Mouse (Mus musculus) embryonic fibroblast, embryonic 13.5 days (primary cell): ENCODE measurements around the gene Tmem233. TPM values are rescaled to one million over a fixed set of nuclear protein-coding genes. Genes with fewer than 3 reads are reported as not detected.

Experiments used
- H3K27ac ChIP-seq: 2 replicates; pipeline ENCODE4 v1.5.1; 2012; ENCODE audit warnings: low read length, control low read depth, inconsistent platforms; ENCODE audit not compliant: insufficient read depth
- H3K4me1 ChIP-seq: 2 replicates; pipeline ENCODE4 v1.6.1; 2011; ENCODE audit warnings: low read length; ENCODE audit not compliant: control insufficient read depth, insufficient read depth
- H3K4me3 ChIP-seq: 2 replicates; pipeline ENCODE4 v1.5.1; 2011; ENCODE audit warnings: mild to moderate bottlenecking, control low read depth, low read length; ENCODE audit not compliant: insufficient read depth
- CTCF ChIP-seq: IDR thresholded peaks from 2 replicates; pipeline ENCODE4 v1.5.1; 2011; ENCODE audit warnings: mild to moderate bottlenecking, control low read depth, low read length, moderate library complexity, borderline replicate concordance; ENCODE audit not compliant: insufficient read depth
- POLR2A ChIP-seq: IDR thresholded peaks from 2 replicates; pipeline ENCODE4 v1.6.1; 2011; ENCODE audit warnings: low read depth, mild to moderate bottlenecking, control low read depth, low read length, moderate library complexity
- polyA plus RNA-seq: library from polyadenylated mRNA; stranded (reverse); fragments of >200 nt; gene quantifications from 2 replicates; pipeline ENCODE4 v1.2.4, GENCODE M21; 2011; ENCODE audit warnings: low read depth; ENCODE audit not compliant: missing spikeins, insufficient read length

Tmem233 gene
- polyA plus RNA-seq, 1 experiment: not detected

DNA sequence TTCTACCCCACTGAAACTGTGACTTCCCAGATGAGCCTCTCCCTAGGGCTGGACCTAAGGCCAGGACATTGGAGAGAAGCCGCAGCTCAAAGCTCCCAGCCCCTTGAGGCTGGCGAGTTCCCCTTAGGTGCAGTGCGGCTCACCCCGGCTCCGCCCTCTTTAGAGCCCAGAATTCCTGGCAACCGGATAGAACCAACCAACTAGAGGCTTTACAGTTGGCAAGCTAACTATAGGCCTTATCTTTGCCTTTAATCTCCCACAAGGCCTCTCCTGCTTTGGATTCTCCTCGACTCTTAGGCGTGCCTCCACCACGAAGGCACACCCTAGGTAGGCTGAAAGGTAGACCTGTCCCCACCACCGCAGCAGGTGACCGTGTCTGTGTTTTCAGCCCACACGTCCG, 75.3 kb downstream of the Tmem233 start:
- TF ChIP-seq POLR2A (no peak), CTCF (no peak)
- no peak overlapping the region for H3K4me3 ChIP-seq
- H3K27ac ChIP-seq: no peak overlapping the region
- peaks cover 6% of the 10 kb centered on the region; the same call in 1 of the 2 replicates for H3K4me1 ChIP-seq

DNA sequence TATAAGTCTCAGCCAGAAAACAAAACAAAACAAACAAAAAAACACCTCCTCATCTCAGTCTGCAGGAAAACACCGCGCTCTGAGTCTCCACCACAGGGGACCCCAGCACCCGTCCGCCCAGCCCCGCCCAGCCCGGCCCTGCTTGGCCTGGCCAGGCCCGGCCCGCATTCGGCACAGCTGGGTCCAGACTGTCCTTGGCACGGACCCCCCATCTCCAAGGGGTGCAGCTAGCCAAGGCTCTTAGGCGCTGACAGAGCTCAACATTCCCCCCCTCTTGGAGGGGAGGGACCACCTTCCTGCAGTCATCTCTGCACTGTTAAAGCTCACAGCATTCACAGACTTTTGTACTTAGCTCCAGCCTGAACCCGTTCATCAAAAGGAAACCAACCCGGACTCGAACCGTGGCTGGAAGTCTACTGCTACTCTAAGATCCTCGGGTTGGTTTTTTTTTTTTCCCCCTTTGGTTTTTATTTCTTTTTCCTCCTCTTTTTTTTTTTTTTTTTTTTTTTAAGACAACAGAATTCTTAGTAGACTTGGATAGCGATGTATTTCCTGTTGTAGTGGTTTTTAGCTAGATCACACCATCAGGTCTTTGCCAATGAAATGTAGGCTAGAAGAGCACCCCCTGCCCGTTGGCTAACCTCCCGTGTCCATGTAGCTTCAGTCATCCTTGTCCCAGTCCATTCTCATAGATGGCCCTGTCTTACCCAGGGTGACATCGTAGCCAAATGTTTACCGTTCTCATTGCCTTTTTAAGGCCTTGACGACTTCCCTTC, 76.5 kb downstream of the Tmem233 start:
- peaks cover 6% of the 10 kb centered on the region; the same call in 1 of the 2 replicates for H3K4me1 ChIP-seq
- H3K4me3 ChIP-seq: no peak overlapping the region
- no peak overlapping the region for H3K27ac ChIP-seq
- TF ChIP-seq POLR2A (no peak), CTCF (no peak)

DNA sequence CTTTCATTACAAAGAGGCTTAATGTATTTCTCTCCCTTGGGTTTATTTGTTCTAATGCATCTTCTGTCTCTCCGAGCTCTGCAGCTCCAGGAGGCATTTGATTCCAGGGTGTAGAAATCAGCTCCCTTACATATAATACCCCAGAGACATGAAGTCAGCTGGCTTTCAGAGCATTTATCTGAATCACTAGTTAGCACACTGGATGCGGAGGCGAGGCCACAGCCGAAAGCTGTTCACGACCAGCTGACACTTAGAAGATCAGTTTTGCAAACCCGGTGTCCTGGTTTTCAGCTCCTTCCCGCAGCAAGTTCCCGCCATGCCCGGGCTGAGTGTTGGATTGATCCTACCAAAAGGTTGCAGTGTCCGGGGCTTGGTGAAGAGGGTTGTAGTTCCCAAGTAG, 78.8 kb downstream of the Tmem233 start:
- TF ChIP-seq CTCF (no peak), POLR2A (no peak)
- Histone ChIP-seq H3K27ac (no peak overlapping the region), H3K4me1 (peaks cover 2% of the 10 kb centered on the region; the same call in 1 of the 2 replicates), H3K4me3 (no peak overlapping the region)

DNA sequence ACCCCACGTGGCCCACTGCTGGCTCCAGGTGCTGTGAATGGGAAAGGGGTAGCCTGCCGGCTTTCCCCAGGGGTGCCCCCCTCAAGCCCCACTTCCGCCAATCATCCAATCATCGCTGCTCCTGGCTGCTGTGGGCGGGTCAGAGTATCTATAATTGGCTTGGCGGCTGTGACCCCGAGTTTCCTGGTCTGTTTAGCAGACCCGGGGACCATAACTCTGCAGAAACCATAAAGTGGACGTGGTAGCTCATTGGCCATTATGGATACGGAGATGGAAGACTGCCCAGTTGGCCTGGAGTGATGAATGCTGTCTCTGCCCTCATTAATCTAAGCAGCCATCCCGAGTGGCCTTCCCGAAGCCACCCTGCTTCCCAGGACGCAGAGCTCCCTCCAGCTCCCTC, 79.2 kb downstream of the Tmem233 start:
- no peaks in the 10 kb centered on the region for H3K4me1 ChIP-seq
- no peak overlapping the region for H3K27ac ChIP-seq
- no peak overlapping the region for H3K4me3 ChIP-seq
- no peak for TF ChIP-seq CTCF
- no peak for TF ChIP-seq POLR2A

DNA sequence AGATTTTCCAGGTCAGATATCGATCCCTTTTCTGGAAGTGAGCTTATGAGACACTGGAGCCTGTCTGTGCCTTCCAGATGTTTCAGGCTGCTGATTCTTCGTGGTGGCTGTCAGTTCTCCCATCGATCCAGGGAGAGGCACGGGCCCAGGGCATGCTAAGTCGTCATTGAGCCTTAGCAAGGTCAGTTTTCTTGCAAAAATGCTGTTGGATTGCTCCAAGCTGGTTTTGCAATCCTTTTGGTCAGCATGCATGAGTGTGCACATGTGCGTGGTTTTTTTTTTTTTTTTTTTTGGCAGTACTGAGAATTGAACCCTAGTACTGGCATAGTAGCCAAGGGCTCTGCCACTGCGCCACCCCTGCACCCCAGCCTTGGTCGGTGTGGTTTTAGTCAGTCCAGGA, 79.9 kb downstream of the Tmem233 start:
- H3K4me1 ChIP-seq: no peaks in the 10 kb centered on the region
- no peak overlapping the region for H3K27ac ChIP-seq
- H3K4me3 ChIP-seq: no peak overlapping the region
- TF ChIP-seq CTCF (no peak), POLR2A (no peak)

DNA sequence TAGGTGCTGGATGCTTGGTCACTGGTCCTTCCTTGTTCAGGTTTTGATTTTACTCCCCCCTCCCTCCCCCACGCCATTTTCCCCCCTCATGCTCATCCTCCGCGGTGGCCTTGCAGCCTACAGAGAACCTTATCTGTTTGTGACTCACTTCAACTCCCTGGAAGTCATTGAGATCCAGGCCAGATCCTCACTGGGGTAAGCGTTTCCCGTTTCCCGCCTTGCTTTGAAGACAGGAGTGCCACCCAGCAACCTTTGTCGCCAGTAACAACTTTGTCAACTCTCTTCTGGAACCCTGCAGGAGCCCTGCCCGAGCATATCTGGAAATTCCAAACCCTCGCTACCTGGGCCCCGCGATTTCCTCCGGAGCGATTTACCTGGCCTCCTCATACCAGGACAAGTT, 85.7 kb downstream of the Tmem233 start:
- H3K4me3 ChIP-seq: no peak overlapping the region

DNA sequence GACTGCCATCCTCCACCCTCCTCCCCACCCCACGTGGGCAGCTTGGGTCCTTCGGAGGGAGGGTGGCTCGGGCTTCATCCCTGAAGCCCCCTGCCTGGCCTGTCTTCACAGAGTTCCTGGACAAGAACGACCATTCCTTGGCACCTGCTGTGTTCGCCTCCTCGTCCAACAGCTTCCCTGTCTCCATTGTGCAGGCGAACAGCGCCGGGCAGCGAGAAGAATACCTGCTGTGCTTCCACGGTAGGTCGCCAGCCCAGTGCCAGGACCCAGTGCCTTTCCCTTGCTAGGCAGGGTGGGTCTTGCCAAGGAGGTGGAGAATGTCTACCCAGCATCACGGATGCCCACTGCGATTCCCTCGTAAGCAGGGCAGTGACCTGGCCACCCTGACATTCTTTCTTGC, 88.9 kb downstream of the Tmem233 start:
- no peak for TF ChIP-seq POLR2A

More for the DNA sequence above, 85.7 kb downstream of the Tmem233 start:
- no peak overlapping the region for H3K27ac ChIP-seq
- no peaks in the 10 kb centered on the region for H3K4me1 ChIP-seq
- TF ChIP-seq POLR2A: no peak
- TF ChIP-seq CTCF: no peak

DNA sequence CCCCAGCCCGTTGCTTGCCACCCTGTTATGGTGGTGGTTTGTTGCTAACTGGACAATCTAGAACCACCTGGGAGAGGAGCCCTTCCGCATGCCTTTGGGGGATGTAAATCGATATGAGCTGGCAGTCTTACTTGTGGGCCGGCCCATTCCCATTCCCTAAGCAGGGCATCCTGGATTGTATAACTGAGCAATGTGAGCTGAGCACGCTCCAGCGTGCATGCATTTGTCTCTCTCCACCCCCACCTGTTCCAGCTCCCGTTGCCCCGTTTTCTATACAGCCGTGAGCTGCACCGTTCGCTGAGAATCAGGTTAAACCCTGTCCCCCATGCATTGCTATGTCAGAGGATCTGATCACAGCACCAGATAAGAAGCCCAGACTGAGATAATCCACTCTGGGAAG, 91.3 kb downstream of the Tmem233 start:
- Histone ChIP-seq H3K27ac (no peak overlapping the region), H3K4me3 (no peak overlapping the region), H3K4me1 (no peaks in the 10 kb centered on the region)
- TF ChIP-seq POLR2A (no peak), CTCF (no peak)

More for the DNA sequence above, 88.9 kb downstream of the Tmem233 start:
- Histone ChIP-seq H3K4me1 (no peaks in the 10 kb centered on the region), H3K4me3 (no peak overlapping the region), H3K27ac (no peak overlapping the region)

Other genes with a start within 250 kb of the Tmem233 start
- gene Cit, start 238.0 kb downstream of the Tmem233 start, polyA plus RNA-seq: 12.8 and 14.3 TPM in 2 replicates
- 27.4 and 36.1 TPM in 2 replicates for gene Prkab1, start 58.7 kb downstream of the Tmem233 start, polyA plus RNA-seq
- 0.18 TPM in 1 of 2 replicates, not detected in the other for gene Ccdc60, start 205.7 kb upstream of the Tmem233 start, polyA plus RNA-seq